Mouse (Mus musculus): ENCODE results near the gene Ccz1.

DNA sequence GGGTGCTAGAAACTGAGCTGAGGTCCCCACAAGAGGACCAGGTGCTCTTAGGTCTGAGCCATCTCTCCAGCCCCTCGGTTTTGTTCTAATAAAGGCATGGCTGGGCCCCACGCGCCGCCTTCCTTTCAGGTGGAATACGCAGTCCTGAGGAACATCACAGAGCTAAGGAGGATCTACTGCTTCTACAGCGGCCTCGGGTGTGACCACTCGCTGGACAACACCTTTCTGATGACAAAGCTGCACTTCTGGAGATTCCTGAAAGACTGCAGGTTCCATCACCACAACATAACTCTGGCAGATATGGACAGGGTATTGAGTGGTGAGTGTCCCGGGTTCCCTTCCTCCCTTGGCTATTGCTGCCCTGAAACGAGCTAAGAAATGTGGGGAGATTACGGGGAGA is 55.1 kb downstream of the Ccz1 start:
- TF ChIP-seq GATA1 (IDR thresholded peaks at IDR 0.05; ENCODE audit: borderline replicate concordance, low read length) = no peak
- no peak for TF ChIP-seq FLI1 (IDR thresholded peaks at IDR 0.05; ENCODE audit: low read length)
